Mouse (Mus musculus) megakaryocyte progenitor cell, adult 5-6 weeks (primary cell): ENCODE data around the gene 6430531B16Rik. TPM values are rescaled to one million over a fixed set of nuclear protein-coding genes. Genes with fewer than 3 reads are reported as not detected.

Experiments
- ATAC-seq: replicated peaks from 2 replicates; pipeline ENCODE4 v1.8.0; 2016; ENCODE audit warnings: mild to moderate bottlenecking, moderate TSS enrichment, inconsistent platforms; ENCODE audit not compliant: poor library complexity
- total RNA-seq, 2 experiments: library from RNA; stranded (forward) in 1 of 2; stranded (reverse) in 1 of 2; fragments of 157-497, 149-512 nt in 1 of 2; fragments of 200-1000 nt in 1 of 2; gene quantifications; 2 replicates each; pipeline versions ENCODE4 v1.2.3 to v1.2.4; 2015 to 2017

6430531B16Rik gene
- total RNA-seq (2015) (0.10 and 0.27 TPM in 2 replicates), total RNA-seq (2017) (0.57 TPM in 1 of 2 replicates, not detected in the other)

GRCm38 (mm10) chr7:139978278-139978892, at the start of gene 6430531B16Rik:
Gene 6430531B16Rik (minus strand): TSS chr7:139978755.
- peak; percentile 68 for ATAC-seq

- no peak for ATAC-seq
Measured at GRCm38 (mm10) chr7:140011336-140011735, 32.8 kb upstream of the 6430531B16Rik start.

GRCm38 (mm10) chr7:140007781-140008180, 29.2 kb upstream of the 6430531B16Rik start:
- no peak for ATAC-seq

- peak; percentile 88 for ATAC-seq
Measured at GRCm38 (mm10) chr7:140006861-140007611, 28.5 kb upstream of the 6430531B16Rik start.

GRCm38 (mm10) chr7:140004666-140005065, 26.1 kb upstream of the 6430531B16Rik start:
- no peak for ATAC-seq

GRCm38 (mm10) chr7:140001086-140001740, 22.7 kb upstream of the 6430531B16Rik start:
- no peak for ATAC-seq

- ATAC-seq, result no peak
Measured at GRCm38 (mm10) chr7:139998691-139999350, 20.3 kb upstream of the 6430531B16Rik start.

GRCm38 (mm10) chr7:139994676-139995075, 16.1 kb upstream of the 6430531B16Rik start:
- peak; percentile 59 for ATAC-seq

GRCm38 (mm10) chr7:139994202-139994601, 15.6 kb upstream of the 6430531B16Rik start:
- no peak for ATAC-seq

GRCm38 (mm10) chr7:139993532-139993931, 15.0 kb upstream of the 6430531B16Rik start:
- ATAC-seq, result no peak

- ATAC-seq, result peak; percentile 85
Measured at GRCm38 (mm10) chr7:139992406-139992805, 13.9 kb upstream of the 6430531B16Rik start, which contains the start of gene Adam8. Gene Adam8 (minus strand): TSS chr7:139992562.

- 0 out of 2 replicates have a peak, but pooled peaks have one; percentile 8 for ATAC-seq
Measured at GRCm38 (mm10) chr7:139990864-139991394, 12.4 kb upstream of the 6430531B16Rik start.

- ATAC-seq, result no peak
Measured at GRCm38 (mm10) chr7:139988272-139988671, 9.7 kb upstream of the 6430531B16Rik start.

- peak; percentile 88 for ATAC-seq
Measured at GRCm38 (mm10) chr7:139984505-139984904, 6.0 kb upstream of the 6430531B16Rik start.

GRCm38 (mm10) chr7:139982058-139982457, 3.5 kb upstream of the 6430531B16Rik start:
- ATAC-seq, result no peak

GRCm38 (mm10) chr7:139980778-139981177, 2.2 kb upstream of the 6430531B16Rik start:
- no peak for ATAC-seq

- ATAC-seq, result no peak
Measured at GRCm38 (mm10) chr7:139979011-139979719, 610 bp upstream of the 6430531B16Rik start.

GRCm38 (mm10) chr7:139975471-139975870, 3.1 kb downstream of the 6430531B16Rik start:
- no peak for ATAC-seq

GRCm38 (mm10) chr7:139974307-139974706, 4.2 kb downstream of the 6430531B16Rik start:
- peak; percentile 60 for ATAC-seq

- peak; percentile 12 for ATAC-seq
Measured at GRCm38 (mm10) chr7:139972923-139973331, 5.6 kb downstream of the 6430531B16Rik start.
